Mouse (Mus musculus): ENCODE measurements around the gene Ncapd3.

GRCm38 (mm10) chr9:27009231-27009630 is 20.7 kb upstream of the Ncapd3 start:
- TF ChIP-seq NRF1 (IDR thresholded peaks at IDR 0.05; ENCODE audit: low read depth, low read length) (no peak), JUND (conservative IDR thresholded peaks at IDR 0.05; ENCODE audit: low read depth, low read length) (no peak), POLR2A (IDR thresholded peaks at IDR 0.05; ENCODE audit: low read depth, low read length) (no peak), CTCF (conservative IDR thresholded peaks at IDR 0.05 in 1 of 2, IDR thresholded peaks at IDR 0.05 in 1 of 2; ENCODE audit: low read depth in 2 of 2, low read length in 2 of 2) (no peak), EP300 (IDR thresholded peaks at IDR 0.05; ENCODE audit: low read length) (no peak), GABPA (IDR thresholded peaks at IDR 0.05; ENCODE audit: insufficient replicate concordance, low read depth, low read length) (no peak), POLR2AphosphoS2 (IDR thresholded peaks at IDR 0.05; ENCODE audit: low read depth, low read length) (0 out of 2 replicates have a peak, but pooled peaks have one; percentile 42), ZMIZ1 (IDR thresholded peaks at IDR 0.05; ENCODE audit: low read depth, low read length) (no peak), MAZ (IDR thresholded peaks at IDR 0.05; ENCODE audit: low read depth, low read length) (no peak), ZC3H11A (IDR thresholded peaks at IDR 0.05; ENCODE audit: low read depth, low read length) (no peak)
